Mouse (Mus musculus) myocyte (in vitro differentiated cells): ENCODE measurements around the gene Fosb.

Experiments
- CEBPB ChIP-seq: IDR thresholded peaks from 2 replicates; pipeline ENCODE4 v1.6.1; 2011; ENCODE audit warnings: mild to moderate bottlenecking, moderate library complexity; ENCODE audit not compliant: poor library complexity, insufficient read depth, severe bottlenecking
- E2F4 ChIP-seq: IDR thresholded peaks from one replicate; pipeline ENCODE4 v1.6.1; 2011; ENCODE audit warnings: mild to moderate bottlenecking, control low read depth, moderate library complexity; ENCODE audit not compliant: insufficient read depth
- MAX ChIP-seq: IDR thresholded peaks from one replicate; pipeline ENCODE4 v1.6.1; 2011; ENCODE audit warnings: low read depth, mild to moderate bottlenecking, control low read depth
- MYOD1 ChIP-seq, 3 experiments: IDR thresholded peaks; one replicate each; pipeline ENCODE4 v1.6.1; 2011; ENCODE audit warnings: control low read depth in 2 of 3, low read depth in 2 of 3, mild to moderate bottlenecking in 2 of 3, moderate library complexity in 1 of 3; ENCODE audit not compliant: insufficient read length in 2 of 3, control insufficient read depth in 1 of 3
- MYOG ChIP-seq, 3 experiments: IDR thresholded peaks; one replicate each; pipeline ENCODE4 v1.6.1; 2011; ENCODE audit warnings: control low read depth in 2 of 3, low read depth in 2 of 3, mild to moderate bottlenecking in 2 of 3; ENCODE audit not compliant: insufficient read length in 2 of 3, control insufficient read depth in 1 of 3, insufficient read depth in 1 of 3
- POLR2A ChIP-seq: IDR thresholded peaks from one replicate; pipeline ENCODE4 v1.6.1; 2011; ENCODE audit warnings: low read depth, mild to moderate bottlenecking, control low read depth, moderate library complexity; ENCODE audit not compliant: insufficient read length
- POLR2AphosphoS2 ChIP-seq: IDR thresholded peaks from one replicate; pipeline ENCODE4 v1.6.1; 2011; ENCODE audit warnings: low read depth, control low read depth; ENCODE audit not compliant: insufficient read length
- REST ChIP-seq: IDR thresholded peaks from one replicate; pipeline ENCODE4 v1.6.1; 2011; ENCODE audit warnings: mild to moderate bottlenecking, control low read depth, moderate library complexity; ENCODE audit not compliant: insufficient read depth, insufficient read length
- TCF12 ChIP-seq: IDR thresholded peaks from one replicate; pipeline ENCODE4 v1.6.1; 2011; ENCODE audit warnings: mild to moderate bottlenecking, control low read depth; ENCODE audit not compliant: poor library complexity, insufficient read depth, severe bottlenecking
- TCF3 ChIP-seq: IDR thresholded peaks from one replicate; pipeline ENCODE4 v1.6.1; 2011; ENCODE audit warnings: low read depth, control low read depth; ENCODE audit not compliant: insufficient read length
- USF1 ChIP-seq: IDR thresholded peaks from one replicate; pipeline ENCODE4 v1.6.1; 2011; ENCODE audit warnings: low read depth, mild to moderate bottlenecking, control low read depth, moderate library complexity

DNA sequence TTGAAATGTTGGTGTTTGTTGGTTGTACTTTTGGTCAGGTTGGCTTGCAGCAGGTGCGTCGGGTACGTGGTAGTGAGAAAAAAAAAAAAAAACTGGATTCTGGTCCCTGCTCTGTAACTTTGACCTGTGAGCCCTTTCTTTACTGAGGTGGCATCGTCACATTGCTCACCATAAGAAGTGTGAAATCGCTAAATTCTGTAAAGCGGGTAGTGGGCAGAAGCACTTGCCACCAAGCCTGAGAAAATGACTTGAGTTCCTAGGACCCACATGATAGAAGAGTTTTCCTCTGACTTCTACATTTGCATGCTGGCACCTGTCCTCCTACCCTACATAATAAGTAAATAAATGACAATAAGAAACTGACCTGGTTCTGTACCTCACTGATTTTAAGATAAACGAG is 10.8 kb upstream of the Fosb start:
- TF ChIP-seq POLR2A (no peak), CEBPB (no peak), POLR2AphosphoS2 (no peak), TCF3 (no peak), TCF12 (no peak), MAX (no peak), MYOG (IDR thresholded peaks at IDR 0.05; ENCODE audit: control insufficient read depth in 1 of 3, insufficient read depth in 1 of 3, insufficient read length in 2 of 3, low read depth in 2 of 3) (no peak), USF1 (no peak), E2F4 (no peak), REST (no peak), MYOD1 (IDR thresholded peaks at IDR 0.05; ENCODE audit: control insufficient read depth in 1 of 3, insufficient read length in 2 of 3, low read depth in 2 of 3) (no peak)
